Mouse (Mus musculus) kidney, adult 9 months (tissue): ENCODE results near the gene Lyz1.
"Not testable (repeated sequence)": the region's sequence is repeated elsewhere in the genome, so short reads cannot be mapped to it uniquely, and the experiment has no call there.

Experiments
- DNase-seq: peaks from one replicate; pipeline ENCODE4 v3.0.0; 2022

The Lyz1 gene

DNA sequence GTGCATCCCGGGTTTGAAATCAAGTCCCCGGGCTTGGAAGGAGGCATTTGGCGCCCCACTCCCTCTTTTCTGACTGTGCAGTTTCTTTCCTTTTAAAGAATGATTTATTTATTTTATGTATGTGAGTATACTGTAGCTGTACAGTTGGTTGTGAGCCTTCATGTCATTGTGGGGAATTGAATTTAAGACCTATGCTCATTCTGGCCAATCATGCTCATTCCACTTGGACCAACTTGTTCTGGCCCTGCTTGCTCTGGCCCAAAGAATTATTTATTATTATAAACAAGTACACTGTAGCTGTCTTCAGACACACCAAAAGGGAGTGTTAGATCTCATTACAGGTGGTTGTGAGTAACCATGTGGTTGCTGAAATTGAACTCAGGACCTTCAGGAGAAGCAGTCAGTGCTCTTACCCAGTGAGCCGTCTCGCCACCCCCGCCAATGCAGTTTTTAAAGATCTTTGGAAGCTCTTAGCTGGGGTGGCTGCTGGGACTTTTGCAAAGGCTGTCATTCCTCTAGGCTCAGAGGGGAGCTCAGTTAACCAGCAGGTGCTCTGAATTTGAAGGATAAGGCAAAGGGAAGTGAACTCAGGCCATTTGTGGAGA lies 6.2 kb downstream of the Lyz1 start:
- no peak for DNase-seq

DNA sequence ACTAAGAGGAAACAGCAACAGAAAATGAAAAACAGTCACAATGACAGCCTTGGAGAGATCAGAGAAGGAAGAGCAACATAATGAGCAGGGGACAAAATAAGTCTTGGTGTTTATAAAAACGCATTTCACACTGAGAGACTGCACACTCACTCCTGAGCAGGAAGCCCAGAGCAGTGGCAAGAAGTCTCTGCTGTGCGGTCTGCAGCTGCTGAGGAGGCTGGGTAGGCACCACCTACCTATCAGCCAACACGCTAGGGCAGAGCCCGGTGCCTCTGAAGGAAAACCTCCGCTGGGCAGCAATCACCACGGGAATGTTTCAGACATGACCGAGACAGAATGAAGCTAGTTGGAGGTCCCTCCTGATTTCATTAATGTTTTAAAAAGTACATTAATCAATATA lies 7.1 kb downstream of the Lyz1 start:
- DNase-seq: not testable (repeated sequence)

DNA sequence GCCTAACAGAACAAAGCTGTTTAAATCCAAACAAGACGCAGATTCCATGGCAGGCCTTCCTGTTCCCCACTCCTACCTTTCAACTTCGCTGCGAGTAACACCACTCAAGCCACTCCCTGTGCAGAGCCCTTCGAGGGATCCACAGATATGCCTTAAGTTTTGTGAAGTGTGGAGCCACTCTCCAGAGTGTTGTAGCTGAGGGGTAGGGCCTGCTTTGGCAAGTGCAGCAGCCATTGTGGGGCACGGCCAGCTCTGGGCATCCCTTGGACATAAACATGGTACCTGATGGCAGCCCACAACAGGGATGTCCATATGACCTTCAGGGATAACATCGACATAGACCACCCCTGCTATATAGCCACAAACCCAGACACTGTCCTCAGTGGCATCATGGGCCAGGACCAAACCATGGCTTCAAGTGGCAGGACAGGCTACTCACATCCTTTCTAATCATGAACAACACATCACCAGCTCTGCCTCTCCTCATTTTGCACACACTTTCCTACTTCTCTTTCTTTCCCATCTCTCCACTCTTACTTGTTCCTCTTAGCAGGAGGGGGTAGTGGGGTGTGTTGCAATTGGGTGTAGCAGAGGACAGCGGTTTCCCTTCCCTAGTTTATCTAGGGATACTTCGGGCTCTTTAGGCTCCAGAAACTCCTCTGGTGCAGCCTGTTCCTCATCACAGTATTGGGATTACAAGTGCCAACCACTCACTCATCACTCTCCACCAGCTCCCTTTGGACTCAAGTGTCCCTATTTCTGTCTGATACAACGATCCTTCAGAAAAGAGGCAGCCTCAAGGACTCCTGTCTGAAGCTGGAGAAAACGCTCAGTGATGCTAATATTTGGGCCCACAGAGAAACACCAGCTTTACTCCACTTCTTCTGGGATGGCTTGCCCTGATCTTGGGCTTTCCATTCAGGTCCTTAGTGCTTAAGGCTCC lies 7.8 kb downstream of the Lyz1 start:
- DNase-seq: no peak

DNA sequence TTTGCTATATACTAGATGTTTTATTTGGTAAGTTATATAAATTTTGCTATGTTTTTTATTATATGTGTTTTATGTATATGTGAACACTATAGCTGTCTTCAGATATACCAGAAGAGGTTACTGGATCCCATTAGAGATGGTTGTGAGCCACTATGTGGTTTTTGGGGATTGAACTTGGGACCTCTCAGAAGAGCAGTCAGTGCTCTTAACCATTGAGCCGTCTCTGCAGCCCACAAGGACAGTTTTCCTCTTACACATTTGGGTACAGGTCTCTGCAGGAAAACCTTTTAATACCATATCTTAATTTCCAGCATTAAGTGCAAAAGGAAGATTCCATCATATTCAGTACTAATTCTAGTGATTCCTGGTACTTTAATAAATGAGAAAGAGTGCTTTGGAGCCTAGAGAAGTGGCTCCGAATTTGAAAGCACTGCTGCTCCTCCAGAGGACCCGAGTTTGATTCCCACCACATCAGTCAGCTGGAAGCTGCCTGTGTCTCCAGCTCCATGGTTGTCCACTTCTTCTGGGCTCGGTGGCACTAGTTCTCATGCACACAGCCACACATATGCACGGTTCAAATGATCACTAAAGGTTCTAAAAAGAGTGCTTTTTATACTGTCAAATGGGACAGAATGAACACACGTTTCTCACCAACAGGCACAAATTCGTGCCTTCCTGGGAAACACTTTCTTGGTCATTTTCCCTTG lies 8.6 kb downstream of the Lyz1 start:
- no peak for DNase-seq

DNA sequence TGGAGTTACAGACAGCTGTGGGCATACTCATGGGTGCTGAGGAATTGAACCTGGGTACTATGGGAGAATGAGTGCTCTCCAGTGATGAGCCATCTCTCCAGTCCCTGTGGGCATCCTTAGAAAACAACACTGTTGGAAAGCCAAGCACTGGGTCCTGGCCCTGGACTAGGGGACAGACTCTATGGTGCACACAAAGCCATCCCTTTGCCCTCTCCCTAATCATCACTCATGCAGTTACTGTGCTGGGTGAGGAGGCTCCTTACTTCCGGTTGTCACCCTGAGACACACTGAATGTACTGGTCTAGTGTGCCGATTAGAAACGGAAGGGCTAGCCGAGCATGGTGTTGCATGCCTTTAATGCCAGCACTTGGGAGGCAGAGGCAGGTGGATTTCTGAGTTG lies 9.5 kb downstream of the Lyz1 start:
- not testable (repeated sequence) for DNase-seq

DNA sequence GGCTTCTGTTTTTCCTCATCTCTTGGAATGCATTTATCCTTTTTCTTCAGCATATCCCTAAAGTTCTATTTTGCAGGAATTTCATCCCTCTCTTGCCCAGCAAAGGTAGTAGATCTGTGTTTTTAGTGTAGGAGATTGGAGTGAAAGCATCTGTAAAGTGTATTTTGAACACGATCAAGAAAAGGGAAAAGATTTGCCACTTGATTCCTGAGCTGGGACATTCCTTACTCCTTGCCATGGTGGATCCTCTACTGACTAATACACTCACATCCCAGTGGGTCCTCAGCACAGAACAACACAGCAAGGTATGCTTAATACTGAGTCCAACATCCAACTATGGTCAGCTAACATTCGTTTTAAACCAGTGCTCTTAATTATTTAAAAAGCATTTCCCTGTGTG lies 10.1 kb downstream of the Lyz1 start:
- no peak for DNase-seq

DNA sequence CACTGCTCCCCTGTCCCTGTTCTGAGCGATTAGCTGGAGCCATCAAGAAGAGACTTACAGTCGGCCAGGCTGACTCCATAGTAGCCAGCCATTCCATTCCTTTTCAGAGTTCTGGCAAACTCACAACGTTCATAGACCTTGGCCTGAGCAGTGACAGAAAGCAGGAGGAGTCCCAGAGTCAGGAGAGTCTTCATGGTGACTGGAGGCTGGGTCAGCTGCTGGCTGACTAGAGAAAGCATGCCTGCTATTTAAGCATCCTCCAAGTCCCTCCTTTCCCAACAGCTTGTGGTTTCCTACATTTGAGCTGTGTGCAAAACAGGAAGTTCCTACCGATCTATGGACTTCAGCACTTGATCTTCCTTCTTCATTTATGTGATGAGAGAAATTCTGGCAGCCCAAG lies 10.6 kb downstream of the Lyz1 start, which contains the start of gene Lyz2:
Lyz2 (minus strand) TSS at position 273 of the 400 bp plus-strand sequence.
- peak; percentile 22 for DNase-seq

DNA sequence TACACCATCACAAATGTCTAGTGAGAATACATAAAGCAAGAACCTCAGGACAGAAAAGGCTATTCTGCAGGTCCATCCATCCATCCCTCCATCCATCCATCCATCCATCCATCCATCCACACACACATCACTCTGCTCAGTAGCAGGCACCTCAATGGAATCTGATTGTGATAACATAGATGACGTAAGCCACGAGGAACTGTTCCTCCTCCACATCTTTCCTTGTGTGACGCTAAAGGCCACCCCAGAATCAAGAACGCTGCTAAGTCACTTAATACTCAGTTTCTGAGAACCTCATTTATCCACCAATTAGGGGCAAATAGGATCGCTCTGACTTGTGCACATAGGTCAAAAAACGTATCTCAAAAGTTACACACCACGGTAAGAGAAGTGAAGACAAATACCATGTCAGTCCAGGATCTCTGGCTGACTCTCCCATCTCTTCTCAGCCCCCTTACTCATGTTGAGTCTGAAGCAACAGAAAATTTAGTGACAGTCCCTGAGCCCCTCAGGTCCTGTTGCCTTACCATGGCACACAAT lies 11.2 kb downstream of the Lyz1 start:
- no peak for DNase-seq

DNA sequence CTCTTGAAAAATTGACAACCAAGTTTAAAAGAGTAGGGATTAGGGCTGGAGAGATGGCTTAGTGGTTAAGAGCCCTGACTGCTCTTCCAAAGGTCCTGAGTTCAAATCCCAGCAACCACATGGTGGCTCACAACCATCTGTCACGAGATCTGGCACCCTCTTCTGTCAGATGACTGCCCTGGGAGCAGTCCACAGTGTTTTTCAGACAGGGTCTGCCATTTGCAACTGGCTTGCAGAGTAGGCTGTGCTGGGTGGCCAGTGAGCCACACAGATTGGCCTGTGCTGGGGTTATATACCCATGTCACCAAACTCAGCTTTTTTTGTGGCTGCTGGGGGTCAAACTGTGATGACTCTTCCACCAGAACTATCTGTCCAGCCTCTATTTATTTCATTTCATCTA lies 12.7 kb downstream of the Lyz1 start:
- no peak for DNase-seq

DNA sequence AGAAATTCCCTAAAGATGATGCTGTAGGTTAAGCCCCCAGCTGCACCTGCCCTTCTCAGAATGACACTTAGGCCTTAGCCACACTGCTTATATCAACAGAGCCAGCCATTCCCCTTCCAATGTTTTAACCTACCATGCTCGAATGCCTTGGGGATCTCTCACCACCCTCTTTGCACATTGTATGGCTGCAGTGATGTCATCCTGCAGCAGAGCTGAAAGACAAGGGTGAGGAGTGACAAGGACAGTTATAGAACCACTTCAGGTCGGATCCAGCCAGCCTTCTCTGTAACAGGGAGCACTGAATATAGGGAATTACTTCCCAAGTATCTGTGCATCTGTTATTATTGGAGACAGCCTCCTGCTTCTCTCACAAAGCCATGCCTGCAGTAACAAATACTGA lies 14.2 kb downstream of the Lyz1 start:
- DNase-seq: not testable (repeated sequence)

DNA sequence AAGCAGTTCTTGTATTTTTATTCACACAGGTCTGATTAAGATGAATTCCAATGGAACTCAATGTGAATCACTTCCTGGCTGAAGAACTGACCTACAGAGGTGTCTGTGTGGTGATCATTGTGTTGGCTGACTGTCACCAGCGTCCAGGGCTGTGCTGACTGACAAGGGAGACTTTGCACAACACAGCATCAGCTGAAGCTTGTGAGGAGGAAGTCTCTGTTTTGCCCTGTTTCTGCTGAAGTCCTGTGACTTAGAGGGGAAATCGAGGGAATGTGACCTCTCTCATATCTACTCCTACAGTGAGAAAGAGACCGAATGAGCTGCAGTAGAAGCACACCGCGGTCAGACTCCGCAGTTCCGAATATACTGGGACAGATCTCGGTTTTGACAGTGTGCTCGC lies 14.9 kb downstream of the Lyz1 start:
- DNase-seq: not testable (repeated sequence)

DNA sequence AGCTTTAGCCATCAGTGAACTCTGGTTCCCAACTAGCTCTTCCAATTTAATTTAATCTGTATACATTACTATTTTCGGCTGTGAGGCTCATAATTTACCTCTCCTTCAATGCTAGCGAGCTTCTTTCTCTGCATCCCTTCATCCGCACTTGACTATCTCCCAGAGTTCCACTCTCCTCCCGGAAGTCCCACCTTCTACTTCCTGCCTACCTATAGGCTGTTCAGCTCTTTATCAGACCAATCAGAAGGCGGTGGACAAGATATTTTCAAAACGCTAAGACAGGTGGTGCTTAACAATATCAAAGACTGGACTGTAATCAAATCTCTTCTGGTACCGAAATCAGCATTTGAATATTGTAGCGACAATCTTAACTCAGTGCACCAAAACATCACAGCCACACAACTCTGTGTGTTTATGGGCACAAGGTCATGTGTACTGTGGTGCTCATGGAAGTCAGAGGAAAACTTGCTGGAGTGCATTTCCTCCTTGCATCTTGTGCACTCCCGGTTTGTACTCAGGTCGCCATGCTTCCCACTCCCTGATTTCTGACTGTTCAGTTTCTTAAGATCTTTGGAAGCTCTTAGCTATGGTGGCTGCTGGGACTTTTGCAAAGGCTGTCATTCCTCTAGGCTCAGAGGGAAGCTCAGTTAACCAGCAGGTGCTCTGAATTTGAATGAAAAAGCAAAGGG lies 16.8 kb downstream of the Lyz1 start:
- no peak for DNase-seq

DNA sequence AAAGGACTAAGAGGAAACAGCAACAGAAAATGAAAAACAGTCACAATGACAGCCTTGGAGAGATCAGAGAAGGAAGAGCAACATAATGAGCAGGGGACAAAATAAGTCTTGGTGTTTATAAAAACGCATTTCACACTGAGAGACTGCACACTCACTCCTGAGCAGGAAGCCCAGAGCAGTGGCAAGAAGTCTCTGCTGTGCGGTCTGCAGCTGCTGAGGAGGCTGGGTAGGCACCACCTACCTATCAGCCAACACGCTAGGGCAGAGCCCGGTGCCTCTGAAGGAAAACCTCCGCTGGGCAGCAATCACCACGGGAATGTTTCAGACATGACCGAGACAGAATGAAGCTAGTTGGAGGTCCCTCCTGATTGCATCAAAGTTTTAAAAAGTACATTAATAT lies 18.0 kb downstream of the Lyz1 start:
- not testable (repeated sequence) for DNase-seq

DNA sequence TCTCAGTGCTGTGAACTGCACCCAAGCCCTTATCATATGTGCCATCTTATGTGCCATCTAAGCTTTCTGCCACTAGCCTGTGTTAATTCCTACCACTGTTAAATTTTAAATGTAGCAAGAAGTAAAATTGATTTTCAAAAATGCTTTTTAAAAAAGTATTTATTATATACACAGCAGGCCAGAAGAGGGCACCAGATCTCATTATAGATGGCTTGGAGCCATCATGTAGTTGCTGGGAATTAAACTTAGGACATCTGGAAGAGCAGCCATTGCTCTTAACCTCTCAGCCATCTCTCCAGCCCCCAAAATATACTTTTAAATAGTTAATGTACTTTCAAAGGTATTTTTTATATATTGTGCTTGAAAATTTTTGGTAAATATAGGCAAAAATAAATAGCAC lies 20.6 kb downstream of the Lyz1 start:
- no peak for DNase-seq

DNA sequence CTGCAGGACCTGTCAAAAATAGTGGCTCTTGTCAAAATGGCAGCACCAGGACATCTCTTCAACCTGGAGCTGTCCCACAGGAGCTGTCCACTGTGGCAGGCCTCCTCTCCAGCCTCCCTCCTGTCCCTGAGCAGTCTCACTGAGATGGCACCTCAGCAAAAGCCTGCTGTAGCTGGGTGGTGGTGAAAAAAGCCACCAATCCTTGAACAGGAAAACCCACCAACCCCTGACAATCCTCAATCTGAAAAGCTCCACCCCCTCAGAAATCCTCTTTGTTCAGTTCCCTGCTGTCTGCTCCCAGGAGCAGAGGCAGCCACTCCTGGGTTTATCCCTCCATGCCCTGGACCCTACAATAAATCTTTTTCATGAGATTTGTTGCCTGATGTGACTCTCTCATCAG lies 32.8 kb downstream of the Lyz1 start:
- no peak for DNase-seq

DNA sequence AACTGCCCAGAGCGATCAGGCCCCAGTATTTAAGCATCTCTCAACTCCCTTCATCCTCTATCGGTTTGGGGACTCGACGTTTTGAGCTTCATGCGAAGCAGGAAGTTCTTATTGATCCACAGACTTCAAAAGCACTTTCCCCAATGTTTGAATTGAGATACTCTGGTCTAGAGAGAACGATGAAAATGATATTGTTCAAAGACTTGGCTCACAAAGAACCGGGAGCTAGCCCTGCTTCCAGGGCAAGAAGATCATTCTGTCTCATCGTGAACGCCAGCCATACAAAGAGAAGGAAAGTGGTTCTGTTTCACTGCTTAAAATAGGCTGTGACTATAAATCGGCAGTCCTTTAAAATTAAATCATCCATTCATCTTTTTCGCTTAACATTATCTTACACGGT lies 54.1 kb downstream of the Lyz1 start, which contains the start of gene 9530003J23Rik:
9530003J23Rik (minus strand) TSS at position 101 of the 400 bp plus-strand sequence.
- DNase-seq: no peak
